Mouse (Mus musculus): Measurements from ENCODE around the gene Sncb.

Gene Sncb

GRCm38 (mm10) chr13:54748190-54748589 is 18.2 kb downstream of the Sncb start:
- peak in 1 of 2 experiments; percentile 42 for DNase-seq

GRCm38 (mm10) chr13:54746896-54747295 is 19.5 kb downstream of the Sncb start:
- peak; percentile 78 to 82 for DNase-seq

- DNase-seq, result peak in 1 of 2 experiments; percentile 28
Observed at GRCm38 (mm10) chr13:54746110-54746509, 20.3 kb downstream of the Sncb start.

GRCm38 (mm10) chr13:54738213-54738601 is 28.2 kb downstream of the Sncb start:
- DNase-seq, result peak; percentile 58 to 67

GRCm38 (mm10) chr13:54737488-54738212 is 28.7 kb downstream of the Sncb start:
- peak; percentile 47 to 61 for DNase-seq

GRCm38 (mm10) chr13:54736931-54737330 is 29.5 kb downstream of the Sncb start:
- DNase-seq, result no peak

- no peak for DNase-seq
Observed at GRCm38 (mm10) chr13:54726131-54726530, 40.3 kb downstream of the Sncb start.

GRCm38 (mm10) chr13:54723143-54723542 is 43.3 kb downstream of the Sncb start:
- DNase-seq, result no peak

GRCm38 (mm10) chr13:54716916-54717315 is 49.5 kb downstream of the Sncb start:
- peak; percentile 74 to 75 for DNase-seq

GRCm38 (mm10) chr13:54714996-54715395 is 51.4 kb downstream of the Sncb start:
- no peak for DNase-seq

GRCm38 (mm10) chr13:54714393-54714792 is 52.0 kb downstream of the Sncb start:
- DNase-seq, result no peak

GRCm38 (mm10) chr13:54710866-54711265 is 55.5 kb downstream of the Sncb start:
- no peak for DNase-seq

Measured in cerebellum, postnatal 36 days (tissue).